Mouse (Mus musculus) ES-E14 (cell line): ENCODE data around the gene Gp5. TPM values are rescaled to one million over a fixed set of nuclear protein-coding genes. Genes with fewer than 3 reads are reported as not detected.

ENCODE experiments used
- DNase-seq: peaks from one replicate; pipeline ENCODE4 v3.0.0-alpha.2; 2013; ENCODE audit warnings: low read depth, low spot score
- H3K27ac ChIP-seq: 2 replicates; pipeline ENCODE4 v1.5.1; 2012; ENCODE audit warnings: low read depth, mild to moderate bottlenecking, low read length, moderate library complexity, mixed read lengths; ENCODE audit not compliant: poor library complexity, insufficient read depth, severe bottlenecking
- H3K36me3 ChIP-seq: 2 replicates; pipeline ENCODE4 v1.6.1; 2012; ENCODE audit warnings: mild to moderate bottlenecking, low read length, moderate library complexity, mixed read lengths; ENCODE audit not compliant: control insufficient read depth, poor library complexity, insufficient read depth, severe bottlenecking
- H3K4me1 ChIP-seq, 2 experiments: fragments of 150-350 bp in 1 of 2; sonication (generic) in 1 of 2; 2 replicates each; pipeline ENCODE4 v1.6.1; 2012; ENCODE audit warnings: low read length in 2 of 2, mild to moderate bottlenecking in 1 of 2, mixed read lengths in 1 of 2; ENCODE audit not compliant: control insufficient read depth in 2 of 2, insufficient read depth in 2 of 2, poor library complexity in 1 of 2
- H3K4me3 ChIP-seq, 2 experiments: fragments of 150-350 bp in 1 of 2; sonication (generic) in 1 of 2; 2 replicates each; pipeline ENCODE4 v1.5.1; 2012; ENCODE audit warnings: low read length in 2 of 2, low read depth in 1 of 2, mild to moderate bottlenecking in 1 of 2, mixed read lengths in 1 of 2; ENCODE audit not compliant: insufficient read depth in 1 of 2, poor library complexity in 1 of 2, severe bottlenecking in 1 of 2
- H3K9ac ChIP-seq: 2 replicates; pipeline ENCODE4 v1.6.1; 2012; ENCODE audit warnings: low read depth, mild to moderate bottlenecking, low read length, mixed read lengths; ENCODE audit not compliant: poor library complexity, insufficient read depth, severe bottlenecking
- H3K9me3 ChIP-seq: fragments of 150-350 bp; sonication (generic); 2 replicates; pipeline ENCODE4 v1.6.1; 2012; ENCODE audit warnings: low read depth, mild to moderate bottlenecking, low read length; ENCODE audit not compliant: control insufficient read depth, insufficient read depth
- CHD2 ChIP-seq: IDR thresholded peaks from 2 replicates; pipeline ENCODE4 v1.6.1; 2014; ENCODE audit warnings: mild to moderate bottlenecking, low read depth, low read length, inconsistent platforms
- HCFC1 ChIP-seq: IDR thresholded peaks from 2 replicates; pipeline ENCODE4 v1.6.1; 2012; ENCODE audit warnings: low read length, inconsistent platforms, borderline replicate concordance; ENCODE audit not compliant: insufficient read depth
- MAFK ChIP-seq: IDR thresholded peaks from 2 replicates; pipeline ENCODE4 v1.6.1; 2014; ENCODE audit warnings: mild to moderate bottlenecking, low read depth, low read length, inconsistent platforms; ENCODE audit not compliant: insufficient read depth
- ZC3H11A ChIP-seq: IDR thresholded peaks from 2 replicates; pipeline ENCODE4 v1.6.1; 2012; ENCODE audit warnings: low read depth, mild to moderate bottlenecking, inconsistent platforms, low read length, borderline replicate concordance
- ZNF384 ChIP-seq: IDR thresholded peaks from 2 replicates; pipeline ENCODE4 v1.6.1; 2012; ENCODE audit warnings: low read depth, low read length, inconsistent platforms
- in situ Hi-C, 2 experiments: fragments of 600-800 bp; cut with MboI; formaldehyde crosslinking; loops; one replicate each; pipeline ENCODE4 v1.15.1; 2025; ENCODE audit warnings: low sequenced_read_pairs in 2 of 2, inconsistent platforms in 1 of 2; ENCODE audit not compliant: unreplicated experiment in 2 of 2
- total RNA-seq: library from RNA; depleted of rRNA; stranded (reverse); fragments of 300-350 nt; gene quantifications from 2 replicates; pipeline ENCODE4 v1.2.3, GENCODE M21; 2012

The Gp5 gene
- total RNA-seq, 1 experiment = 0.31 TPM

DNA sequence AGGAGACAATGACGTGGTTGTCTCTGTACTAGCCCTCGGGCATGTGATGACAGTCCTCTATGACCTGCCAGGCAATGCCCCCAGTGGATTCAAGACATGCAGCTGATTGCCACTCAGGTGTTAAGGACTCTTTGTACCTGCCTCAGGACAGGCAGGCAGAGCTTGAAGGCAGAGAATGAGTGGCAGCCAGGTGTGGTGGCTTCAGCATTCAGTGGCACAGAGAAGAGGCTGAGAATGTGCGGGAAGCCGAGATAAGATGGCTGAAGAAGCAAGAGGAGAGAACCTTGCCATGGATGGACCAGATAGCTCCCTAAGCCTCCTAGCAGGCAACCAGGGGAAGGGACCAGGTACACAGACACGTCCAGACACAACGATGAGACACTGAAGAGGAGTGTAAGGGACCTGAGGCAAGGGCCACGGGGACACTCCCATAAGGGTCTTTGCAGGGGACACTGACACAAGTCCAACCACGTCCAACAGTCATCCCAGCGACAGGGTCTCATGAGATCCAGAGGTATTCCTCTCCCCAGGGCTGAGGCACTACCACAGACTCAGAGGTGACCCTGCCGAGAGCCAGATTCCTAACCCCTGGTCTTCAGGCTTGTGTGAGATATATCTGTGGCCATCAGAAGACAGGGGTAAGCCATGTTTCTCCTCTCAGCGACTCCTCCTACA, 13.8 kb downstream of the Gp5 start:
- TF ChIP-seq ZNF384 (no peak), ZC3H11A (no peak), CHD2 (no peak), HCFC1 (no peak), MAFK (no peak)
- in situ Hi-C loops = no loop called here
- Histone ChIP-seq H3K4me3 (no peak overlapping the region), H3K4me1 (no peaks in the 10 kb centered on the region), H3K9ac (no peak overlapping the region), H3K9me3 (no peaks in the 10 kb centered on the region), H3K36me3 (no peaks in the 10 kb centered on the region), H3K27ac (no peak overlapping the region)
- no peak for DNase-seq

DNA sequence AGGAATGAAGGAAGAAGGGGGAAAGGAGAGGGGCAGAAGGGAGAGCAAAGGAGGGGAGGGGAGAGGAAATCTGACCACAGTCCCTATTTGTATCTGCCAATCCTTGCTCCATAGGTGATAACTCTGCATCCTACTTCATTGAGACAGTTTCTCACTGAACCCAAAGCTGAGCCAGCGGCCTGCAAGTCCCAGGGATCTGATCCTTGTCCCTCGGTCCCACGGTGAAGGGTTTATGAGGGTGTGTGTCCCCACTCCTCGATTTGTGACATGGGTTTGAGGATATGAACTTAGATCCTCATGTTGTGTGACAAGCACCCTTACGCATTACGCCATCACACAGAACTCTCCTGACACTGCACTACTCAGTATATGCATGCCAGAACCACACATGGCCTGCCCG, 15.5 kb downstream of the Gp5 start:
- H3K9ac ChIP-seq = no peak overlapping the region
- H3K27ac ChIP-seq = no peak overlapping the region
- no peak for DNase-seq
- no peaks in the 10 kb centered on the region for H3K9me3 ChIP-seq
- TF ChIP-seq ZC3H11A (no peak), HCFC1 (no peak), ZNF384 (no peak), MAFK (no peak)
- no peaks in the 10 kb centered on the region for H3K4me1 ChIP-seq
- H3K36me3 ChIP-seq = no peaks in the 10 kb centered on the region
- in situ Hi-C loops = no loop called here
- H3K4me3 ChIP-seq = no peak overlapping the region

DNA sequence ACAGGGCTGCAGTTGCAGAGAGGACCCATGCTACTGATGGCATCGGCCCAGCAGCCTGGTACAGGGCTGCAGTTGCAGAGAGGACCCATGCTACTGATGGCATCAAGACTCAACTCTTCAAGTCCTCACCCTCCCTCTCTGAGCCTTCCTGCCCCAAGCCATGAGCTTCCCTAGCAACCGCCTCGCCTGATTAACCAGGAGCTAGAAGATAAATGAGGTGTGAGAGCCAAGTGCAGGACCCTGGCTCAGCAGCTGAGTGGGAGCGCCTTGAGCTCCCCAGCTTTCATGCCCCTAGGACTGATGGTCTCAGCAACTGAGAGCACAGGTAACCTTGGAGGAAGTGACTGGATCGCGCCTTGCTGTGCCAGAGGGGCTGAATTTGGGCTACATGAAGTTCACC, 20.1 kb downstream of the Gp5 start:
- in situ Hi-C loops = no loop called here
- no peak for DNase-seq
- no peak for TF ChIP-seq MAFK
- no peak for TF ChIP-seq HCFC1
- no peak for TF ChIP-seq CHD2
- TF ChIP-seq ZC3H11A = no peak
- TF ChIP-seq ZNF384 = no peak
- Histone ChIP-seq H3K9me3 (no peaks in the 10 kb centered on the region), H3K4me3 (no peak overlapping the region), H3K27ac (no peak overlapping the region), H3K9ac (no peak overlapping the region), H3K36me3 (no peaks in the 10 kb centered on the region), H3K4me1 (no peaks in the 10 kb centered on the region; a peak in 1 of 4 replicates)

DNA sequence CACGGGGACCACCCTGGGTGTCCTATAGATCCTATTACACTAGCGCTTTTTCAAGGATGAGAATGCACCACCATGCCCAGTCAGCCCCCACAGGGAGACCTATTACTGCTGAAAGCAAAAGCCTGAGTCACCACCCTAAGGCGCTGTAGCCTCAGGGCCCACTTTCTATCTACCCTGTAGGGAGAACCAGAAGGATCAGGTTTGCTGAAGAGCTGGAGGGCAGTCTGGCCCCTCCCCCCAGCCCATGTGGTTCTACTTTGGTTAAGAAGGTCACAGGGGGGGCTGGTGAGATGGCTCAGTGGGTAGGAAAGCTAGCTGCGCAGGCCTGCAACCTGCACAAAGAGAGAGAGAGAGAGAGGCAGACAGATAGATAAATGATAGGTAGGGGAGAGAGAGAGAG, 24.9 kb downstream of the Gp5 start:
- no peak overlapping the region for H3K4me3 ChIP-seq
- H3K4me1 ChIP-seq = peaks cover 0 to 20% of the 10 kb centered on the region in 2 experiments; a peak in 2 of 4 replicates
- no peak overlapping the region for H3K9ac ChIP-seq
- no peak overlapping the region for H3K27ac ChIP-seq
- DNase-seq = peak; percentile 90
- no peaks in the 10 kb centered on the region for H3K9me3 ChIP-seq
- no peaks in the 10 kb centered on the region for H3K36me3 ChIP-seq
- TF ChIP-seq MAFK = 0 out of 2 replicates have a peak, but pooled peaks have one; percentile 47
- TF ChIP-seq HCFC1 = no peak
- in situ Hi-C loops = no loop called here

DNA sequence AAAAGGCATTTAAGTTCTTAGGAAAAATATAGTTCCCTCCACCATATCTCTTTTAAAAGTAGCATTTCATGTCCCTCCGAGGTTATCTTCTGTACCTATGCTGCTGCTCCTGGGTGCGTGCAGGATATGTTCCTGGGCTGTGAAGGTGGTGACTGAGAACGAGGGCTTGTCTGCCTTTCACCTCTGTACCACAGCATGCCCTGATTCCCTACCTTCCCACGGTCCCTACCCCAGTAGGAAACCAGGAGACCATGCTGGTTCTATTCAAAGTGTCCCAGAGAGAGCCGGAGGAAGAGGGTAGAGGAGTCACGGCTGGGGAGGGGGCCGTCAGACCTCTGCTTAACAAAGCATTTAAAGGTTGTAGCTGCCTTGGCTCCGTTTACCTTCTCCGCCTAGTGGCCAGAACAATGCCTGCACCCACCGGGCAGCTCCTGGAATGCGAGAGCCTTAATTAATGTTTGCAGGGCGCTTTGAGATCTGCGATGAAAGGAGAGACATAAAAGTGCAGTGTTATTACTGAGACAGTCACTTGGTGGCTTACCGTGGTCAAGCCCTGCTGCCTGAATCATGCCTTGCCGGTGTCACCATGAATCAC, 26.7 kb downstream of the Gp5 start:
- in situ Hi-C loops = no loop called here
- H3K4me1 ChIP-seq = peaks cover 0 to 31% of the 10 kb centered on the region in 2 experiments; a peak in 2 of 4 replicates
- DNase-seq = peak; percentile 70
- no peaks in the 10 kb centered on the region for H3K9me3 ChIP-seq
- H3K36me3 ChIP-seq = no peaks in the 10 kb centered on the region
- H3K27ac ChIP-seq = no peak overlapping the region
- no peak overlapping the region for H3K9ac ChIP-seq
- H3K4me3 ChIP-seq = no peak overlapping the region; a peak in 1 of 4 replicates
- TF ChIP-seq ZNF384 (no peak), CHD2 (no peak), HCFC1 (no peak), ZC3H11A (no peak; the same call in 1 of the 2 replicates), MAFK (no peak)
